Mouse (Mus musculus) c-Kit-positive CD71-negative TER-119-negative erythroid progenitor cells, embryonic 14.5 days (primary cell): ENCODE measurements around the gene Gm49711.
"Not testable (repeated sequence)": the region's sequence is repeated elsewhere in the genome, so short reads cannot be mapped to it uniquely, and the experiment has no call there.

Source experiments
- DNase-seq: peaks from one replicate; pipeline ENCODE4 v3.0.0-alpha.2; 2013; ENCODE audit warnings: low read depth

Gene Gm49711

GRCm38 (mm10) chr16:92183477-92183876 is 125.4 kb downstream of the Gm49711 start:
- no peak for DNase-seq

- DNase-seq: no peak
Measured at GRCm38 (mm10) chr16:92190603-92191002, 132.5 kb downstream of the Gm49711 start.

- DNase-seq: no peak
Measured at GRCm38 (mm10) chr16:92195094-92195493, 137.0 kb downstream of the Gm49711 start.

- no peak for DNase-seq
Measured at GRCm38 (mm10) chr16:92196741-92197331, 138.7 kb downstream of the Gm49711 start.

DNA sequence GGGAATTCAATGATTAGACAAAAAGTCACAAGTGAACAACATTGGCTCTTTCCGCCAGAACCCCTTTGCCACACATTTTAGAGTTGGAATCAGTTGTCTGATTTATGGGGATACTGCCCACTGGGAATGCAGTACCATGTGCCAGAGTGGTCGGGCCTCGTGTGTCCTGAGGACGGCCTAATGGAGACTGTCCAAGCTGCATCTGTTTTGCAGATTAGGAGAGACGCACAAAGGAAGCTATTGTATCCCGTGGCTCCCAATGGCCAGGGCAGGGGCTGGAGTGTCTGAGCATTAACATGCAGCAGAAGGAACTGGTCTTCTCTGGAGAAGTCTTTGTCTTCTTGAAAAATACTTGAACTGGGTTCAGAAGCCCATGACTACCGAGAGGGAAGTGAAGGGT is 142.5 kb downstream of the Gm49711 start:
- DNase-seq: no peak

- no peak for DNase-seq
Measured at GRCm38 (mm10) chr16:92203599-92203998, 145.5 kb downstream of the Gm49711 start.

DNA sequence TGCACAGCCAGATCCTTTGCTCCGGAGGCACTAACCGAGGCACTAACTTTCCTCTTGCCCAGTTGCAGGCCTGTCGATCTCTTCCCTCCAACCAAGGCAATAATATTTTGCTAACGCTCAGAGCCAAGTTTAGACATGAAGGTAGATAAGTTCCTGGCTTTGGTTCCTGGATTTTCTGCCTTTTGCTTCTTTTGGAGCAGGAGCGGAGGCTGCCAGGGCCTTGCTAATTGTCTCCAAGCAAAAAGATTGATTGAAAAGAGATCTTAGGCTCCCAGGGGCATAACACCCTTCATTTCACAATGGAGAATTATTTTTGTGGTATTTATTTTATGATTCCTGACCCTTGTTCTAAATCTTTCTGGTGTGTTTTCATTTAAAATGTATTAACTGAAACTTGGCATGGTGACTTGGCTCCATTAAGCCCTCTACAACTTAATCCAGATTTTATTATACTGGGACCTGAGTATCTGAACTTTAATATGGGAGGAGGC is 151.2 kb downstream of the Gm49711 start:
- no peak for DNase-seq

DNA sequence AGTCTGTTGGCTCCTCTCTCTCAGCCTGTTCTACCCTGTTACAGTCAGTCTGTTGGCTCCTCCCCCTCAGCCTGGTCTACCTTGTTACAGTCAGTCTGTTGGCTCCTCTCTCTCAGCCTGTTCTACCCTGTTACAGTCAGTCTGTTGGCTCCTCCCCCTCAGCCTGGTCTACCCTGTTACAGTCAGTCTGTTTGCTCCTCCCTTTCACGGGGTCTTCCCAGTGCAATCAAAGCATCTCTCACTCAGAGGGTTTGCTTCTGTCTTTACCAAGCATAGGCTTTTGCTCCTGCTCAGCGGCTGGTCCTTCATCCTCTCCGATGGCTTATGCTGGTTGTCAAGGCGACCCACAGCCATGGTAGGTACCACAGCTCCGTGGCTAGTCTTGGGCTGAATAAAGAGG is 152.2 kb downstream of the Gm49711 start:
- DNase-seq: not testable (repeated sequence)

- DNase-seq: not testable (repeated sequence)
Measured at GRCm38 (mm10) chr16:92213911-92214310, 155.8 kb downstream of the Gm49711 start.

GRCm38 (mm10) chr16:92215599-92216390 is 157.7 kb downstream of the Gm49711 start:
- DNase-seq: no peak

DNA sequence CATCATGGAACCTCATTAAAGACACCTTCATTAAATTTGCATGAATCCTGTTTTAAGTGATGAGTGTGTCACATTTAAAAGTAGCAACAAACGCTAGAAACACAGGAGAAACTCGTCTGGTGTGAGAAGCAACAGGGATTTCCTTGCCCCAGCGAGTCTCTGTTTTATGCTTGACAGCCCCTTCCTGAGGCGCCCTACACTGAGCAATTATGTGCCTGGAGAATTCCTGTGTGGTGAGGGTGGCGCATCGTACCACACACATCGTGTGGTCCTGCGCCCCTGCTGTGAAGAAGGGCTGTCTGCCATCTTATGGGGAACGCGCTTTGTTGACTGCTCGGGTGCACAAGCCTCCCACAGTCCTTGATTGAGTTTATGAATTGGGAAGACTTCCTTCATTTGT is 162.6 kb downstream of the Gm49711 start:
- no peak for DNase-seq

DNA sequence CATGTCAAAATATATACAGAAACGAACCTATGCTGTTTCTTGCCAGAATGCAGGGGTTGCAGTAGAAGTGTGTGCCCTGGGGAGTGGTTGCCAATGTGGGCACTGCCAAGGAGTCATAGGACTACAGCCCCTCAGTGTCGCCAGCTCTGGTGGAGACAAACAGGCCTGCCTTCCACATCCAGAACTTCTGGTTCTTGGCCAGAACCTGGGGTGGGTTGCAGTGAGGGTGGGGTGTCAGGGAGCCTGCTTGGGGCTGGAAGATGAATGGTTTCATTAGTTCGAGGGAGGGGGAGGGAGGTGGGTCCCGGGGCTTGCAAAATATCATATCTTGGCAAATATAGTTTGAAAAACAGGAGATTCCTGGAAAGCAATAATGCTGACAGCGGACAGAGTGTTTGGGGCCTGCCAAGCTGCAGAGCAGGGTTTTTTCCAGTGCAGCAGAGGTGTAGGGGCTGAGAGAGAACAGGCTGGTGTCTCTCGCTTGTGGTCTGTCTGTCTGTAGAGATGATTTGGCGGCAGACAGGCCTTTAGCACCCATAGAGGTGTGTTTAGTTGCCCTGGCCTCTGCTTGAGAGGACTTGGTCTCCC is 170.3 kb downstream of the Gm49711 start:
- no peak for DNase-seq

DNA sequence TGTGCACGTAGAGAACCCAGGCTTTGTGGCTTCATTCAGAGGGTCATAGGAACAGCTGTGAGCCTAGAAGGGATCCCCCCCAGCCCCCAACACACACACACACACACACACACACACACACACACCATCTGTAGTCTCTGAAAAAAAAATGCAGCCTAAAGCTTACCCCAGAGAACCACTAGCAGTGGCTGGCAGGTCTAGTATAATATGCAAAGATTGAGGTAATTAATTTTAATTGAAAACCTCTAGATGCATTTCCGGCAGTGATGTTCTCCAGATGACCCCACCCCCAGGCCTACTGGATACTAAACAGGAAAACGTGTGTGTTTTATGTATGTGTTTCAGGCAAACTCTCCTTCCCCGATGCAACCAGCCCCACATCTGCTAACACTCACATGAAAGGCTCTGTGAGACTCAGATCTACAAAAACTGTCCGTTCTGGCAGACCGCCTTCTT is 172.4 kb downstream of the Gm49711 start:
- DNase-seq: no peak

- DNase-seq: no peak
Measured at GRCm38 (mm10) chr16:92234530-92234929, 176.4 kb downstream of the Gm49711 start.

DNA sequence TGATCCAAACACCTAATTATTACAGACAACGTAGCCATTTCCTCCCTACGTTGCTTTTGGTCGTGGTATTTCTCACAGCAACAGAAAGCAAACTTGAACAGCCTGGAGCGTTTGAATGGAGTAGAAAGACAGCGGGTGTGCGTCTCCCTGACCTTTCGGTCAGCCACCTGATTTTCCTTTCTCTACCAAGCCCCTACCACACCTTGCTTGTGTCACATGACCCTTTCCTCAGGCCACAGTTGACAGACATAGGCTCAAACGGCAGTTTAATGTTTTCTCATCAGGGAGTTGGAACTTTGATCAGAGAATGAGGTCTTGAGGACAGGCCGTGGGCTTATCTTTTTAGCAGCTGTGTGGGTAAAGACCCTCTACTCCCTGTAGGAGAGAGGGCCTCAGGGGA is 177.1 kb downstream of the Gm49711 start:
- no peak for DNase-seq
